Mouse (Mus musculus) limb, embryonic 13.5 days (tissue): ENCODE data around the gene Gm20518. TPM values are rescaled to one million over a fixed set of nuclear protein-coding genes. Genes with fewer than 3 reads are reported as not detected.

Source experiments
- ATAC-seq: fragments of 200-750 bp; cut with Nextera tagmentation; 2 replicates; pipeline ENCODE4 v1.8.0; 2017; ENCODE audit warnings: low read depth, moderate number of reproducible peaks, moderate TSS enrichment; ENCODE audit not compliant: low FRiP score
- H3K27ac ChIP-seq: fragments of 300-500 bp; sonication (generic); 2 replicates; pipeline ENCODE4 v1.5.1; 2015; ENCODE audit warnings: inconsistent platforms, mild to moderate bottlenecking, moderate library complexity
- H3K27me3 ChIP-seq: fragments of 300-500 bp; sonication (generic); 2 replicates; pipeline ENCODE4 v1.6.1; 2015; ENCODE audit warnings: mild to moderate bottlenecking, inconsistent platforms
- H3K36me3 ChIP-seq: fragments of 300-500 bp; sonication (generic); 2 replicates; pipeline ENCODE4 v1.6.1; 2015; ENCODE audit warnings: inconsistent platforms, mild to moderate bottlenecking, moderate library complexity
- H3K4me1 ChIP-seq: fragments of 300-500 bp; sonication (generic); 2 replicates; pipeline ENCODE4 v1.6.1; 2015; ENCODE audit warnings: inconsistent platforms
- H3K4me2 ChIP-seq: fragments of 300-500 bp; sonication (generic); replicated peaks from 2 replicates; pipeline ENCODE4 v1.6.1; 2015; ENCODE audit warnings: inconsistent platforms, mild to moderate bottlenecking, moderate library complexity
- H3K4me3 ChIP-seq: fragments of 300-500 bp; sonication (generic); 2 replicates; pipeline ENCODE4 v1.5.1; 2015; ENCODE audit warnings: moderate library complexity, mild to moderate bottlenecking, inconsistent platforms
- H3K9ac ChIP-seq: fragments of 300-500 bp; sonication (generic); 2 replicates; pipeline ENCODE4 v1.6.1; 2015; ENCODE audit warnings: mild to moderate bottlenecking, inconsistent platforms
- H3K9me3 ChIP-seq: fragments of 300-500 bp; sonication (generic); 2 replicates; pipeline ENCODE4 v1.6.1; 2016; ENCODE audit warnings: inconsistent platforms
- WGBS: fragments of 180-500 bp; shearing (Covaris S2); methylation state at CpG from one replicate; pipeline ENCODE4 v1.1.7; 2015; 5-methylcytosine and 5-hydroxymethylcytosine counted together
- polyA plus RNA-seq: library from polyadenylated mRNA; unstranded; fragments of >200 nt; fragmentation: Nextera tagmentation; extraction: Ambion mirVana; gene quantifications from 2 replicates; pipeline ENCODE4 v1.2.1, GENCODE M21; 2015

Gm20518 gene
- polyA plus RNA-seq, 1 experiment from 2014 or later: 0.53 TPM

DNA sequence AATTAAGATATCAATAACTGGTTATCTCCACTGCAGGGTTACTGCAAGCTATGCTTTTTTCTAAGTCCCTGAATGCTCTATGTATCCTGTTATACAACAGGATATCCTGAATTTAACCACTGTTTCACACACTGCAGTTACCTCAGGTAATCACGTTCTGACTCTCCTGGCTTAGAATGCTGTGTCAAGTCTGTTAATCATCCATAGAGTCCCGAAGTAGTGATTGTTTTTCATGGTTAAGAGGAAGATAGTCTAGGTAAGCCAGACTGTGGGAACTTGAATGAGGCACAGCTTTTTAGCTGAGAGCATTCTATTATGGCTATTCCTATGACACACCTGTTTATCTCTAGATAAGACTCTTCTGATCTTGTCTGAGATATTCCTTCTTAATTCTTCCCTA, 26.2 kb downstream of the Gm20518 start:
- 86% methylated on average over 2 of the region's 2 CpGs for WGBS
- peaks cover 58% of the 10 kb centered on the region for H3K36me3 ChIP-seq

DNA sequence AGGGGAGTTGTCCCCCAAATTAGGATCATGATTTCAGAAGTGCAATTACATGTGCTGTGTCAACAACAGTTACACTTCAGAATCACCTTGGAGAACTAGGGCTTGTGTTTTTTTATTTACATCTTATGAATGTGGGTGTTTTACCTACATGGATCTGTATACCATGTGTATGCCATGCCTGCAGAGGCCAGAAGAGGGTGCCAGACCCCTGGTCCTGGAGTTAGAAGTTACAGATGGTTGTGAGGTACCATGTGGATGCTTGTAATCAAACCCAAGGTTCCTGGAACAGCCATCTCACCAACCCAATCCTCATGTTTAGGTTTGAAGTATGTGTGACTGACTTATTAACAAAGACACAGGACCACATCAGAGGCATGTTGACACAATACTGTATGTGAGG, 32.9 kb downstream of the Gm20518 start:
- Histone ChIP-seq H3K27me3 (no peaks in the 10 kb centered on the region), H3K36me3 (peaks cover 69% of the 10 kb centered on the region), H3K9ac (no peak overlapping the region), H3K27ac (no peak overlapping the region), H3K9me3 (no peaks in the 10 kb centered on the region), H3K4me2 (no peak overlapping the region), H3K4me1 (no peaks in the 10 kb centered on the region), H3K4me3 (no peak overlapping the region)
- no peak for ATAC-seq

More for the DNA sequence above, 26.2 kb downstream of the Gm20518 start:
- Histone ChIP-seq H3K27me3 (no peaks in the 10 kb centered on the region), H3K4me1 (no peaks in the 10 kb centered on the region), H3K4me3 (no peak overlapping the region), H3K27ac (no peak overlapping the region), H3K9me3 (no peaks in the 10 kb centered on the region), H3K9ac (no peak overlapping the region), H3K4me2 (no peak overlapping the region)
- no peak for ATAC-seq

DNA sequence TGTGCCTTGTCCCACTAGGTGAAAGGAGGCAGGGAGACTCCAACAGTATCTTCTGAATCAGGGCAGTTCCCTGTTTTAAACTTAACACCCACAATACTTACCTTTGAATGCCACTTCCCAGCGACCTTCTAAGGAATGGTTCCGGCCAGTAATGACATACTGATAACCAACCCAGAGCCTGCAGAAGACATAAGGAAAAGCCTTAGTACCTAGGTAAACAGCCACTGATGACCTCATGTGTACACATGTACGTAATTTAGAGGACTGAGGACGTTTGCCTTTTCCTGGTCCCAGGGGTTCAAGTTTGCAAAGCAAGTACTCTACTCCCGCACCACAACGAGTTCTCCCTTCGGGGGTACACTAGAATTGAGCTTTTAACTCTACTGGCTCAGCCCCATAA, 34.3 kb downstream of the Gm20518 start:
- 90% methylated on average over 7 of the region's 7 CpGs for WGBS
- H3K9ac ChIP-seq: no peak overlapping the region
- no peaks in the 10 kb centered on the region for H3K4me1 ChIP-seq
- H3K4me2 ChIP-seq: no peak overlapping the region
- ATAC-seq: no peak
- no peaks in the 10 kb centered on the region for H3K9me3 ChIP-seq
- H3K27me3 ChIP-seq: no peaks in the 10 kb centered on the region
- H3K36me3 ChIP-seq: peaks cover 81% of the 10 kb centered on the region
- H3K4me3 ChIP-seq: no peak overlapping the region
- no peak overlapping the region for H3K27ac ChIP-seq

DNA sequence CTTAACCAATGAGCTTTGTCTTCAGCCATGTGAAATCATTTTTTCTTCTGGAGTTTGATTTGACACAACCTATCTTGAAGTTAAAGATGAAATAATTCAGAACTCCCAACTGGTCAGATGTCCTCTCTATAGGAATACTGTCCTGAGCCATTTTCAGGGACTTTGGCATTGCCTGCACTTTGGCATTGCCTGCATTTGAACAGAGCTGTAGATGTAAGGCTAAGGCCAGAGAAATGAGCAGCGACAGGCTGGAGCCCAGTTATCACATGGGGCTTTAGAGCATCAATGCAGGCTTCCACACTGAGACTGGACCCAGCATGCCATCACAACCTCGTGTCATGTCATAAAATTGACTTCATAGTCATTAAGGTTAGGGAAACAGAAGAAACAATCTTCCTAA, 38.2 kb downstream of the Gm20518 start:
- H3K27ac ChIP-seq: no peak overlapping the region
- H3K9ac ChIP-seq: no peak overlapping the region
- no peak overlapping the region for H3K4me2 ChIP-seq
- no peaks in the 10 kb centered on the region for H3K9me3 ChIP-seq
- WGBS: 84% methylated on average over 2 of the region's 2 CpGs
- H3K27me3 ChIP-seq: no peaks in the 10 kb centered on the region
- no peaks in the 10 kb centered on the region for H3K4me1 ChIP-seq
- peaks cover 89% of the 10 kb centered on the region for H3K36me3 ChIP-seq
- H3K4me3 ChIP-seq: no peak overlapping the region
- no peak for ATAC-seq

DNA sequence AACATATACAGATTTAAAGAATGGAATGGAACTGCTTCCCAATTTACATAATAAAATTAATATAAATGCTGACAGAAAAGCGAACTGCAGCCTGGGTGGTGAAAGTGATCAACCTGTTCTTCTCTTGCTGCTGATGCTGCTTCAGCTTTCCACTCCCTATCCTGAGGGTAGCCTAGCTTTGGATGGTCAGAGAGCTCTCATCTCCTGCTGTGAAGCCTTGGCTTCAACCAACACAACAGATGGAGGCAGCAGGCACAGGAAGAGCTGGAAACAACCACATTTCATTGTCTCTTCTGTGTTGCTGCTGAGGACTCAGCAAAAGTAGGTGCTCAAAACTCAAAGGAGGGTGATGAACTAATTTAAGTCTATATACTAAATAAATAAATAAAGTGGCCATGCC, 39.6 kb downstream of the Gm20518 start:
- Histone ChIP-seq H3K9me3 (no peaks in the 10 kb centered on the region), H3K27ac (no peak overlapping the region), H3K4me2 (no peak overlapping the region), H3K27me3 (no peaks in the 10 kb centered on the region), H3K4me1 (no peaks in the 10 kb centered on the region), H3K4me3 (no peak overlapping the region), H3K36me3 (peaks cover 88% of the 10 kb centered on the region), H3K9ac (no peak overlapping the region)
- no peak for ATAC-seq
- 97% methylated on average over 1 of the region's 1 CpGs for WGBS

DNA sequence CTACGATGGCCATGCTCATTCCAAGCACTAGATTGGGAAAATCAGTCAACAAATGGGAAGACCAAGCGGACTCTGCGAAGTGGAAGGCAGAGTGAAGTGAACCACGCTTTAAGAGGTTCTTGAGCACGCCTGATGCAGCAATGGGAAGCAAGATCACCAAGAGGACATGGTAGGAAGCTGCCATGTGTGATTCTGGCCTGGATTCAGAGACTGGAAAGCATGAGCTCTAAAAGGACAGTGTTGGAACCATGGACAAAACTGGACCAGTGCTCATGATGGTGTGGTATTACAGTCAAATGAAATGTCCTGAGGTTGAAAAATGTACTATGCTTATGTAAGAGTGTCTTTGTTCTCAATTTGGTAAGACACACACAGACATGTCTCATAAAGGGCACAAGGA, 40.1 kb downstream of the Gm20518 start:
- no peak for ATAC-seq
- H3K4me3 ChIP-seq: no peak overlapping the region
- H3K27ac ChIP-seq: no peak overlapping the region
- no peaks in the 10 kb centered on the region for H3K27me3 ChIP-seq
- peaks cover 88% of the 10 kb centered on the region for H3K36me3 ChIP-seq
- H3K4me1 ChIP-seq: no peaks in the 10 kb centered on the region
- no peaks in the 10 kb centered on the region for H3K9me3 ChIP-seq
- no peak overlapping the region for H3K4me2 ChIP-seq
- WGBS: 96% methylated on average over 5 of the region's 5 CpGs
- no peak overlapping the region for H3K9ac ChIP-seq

DNA sequence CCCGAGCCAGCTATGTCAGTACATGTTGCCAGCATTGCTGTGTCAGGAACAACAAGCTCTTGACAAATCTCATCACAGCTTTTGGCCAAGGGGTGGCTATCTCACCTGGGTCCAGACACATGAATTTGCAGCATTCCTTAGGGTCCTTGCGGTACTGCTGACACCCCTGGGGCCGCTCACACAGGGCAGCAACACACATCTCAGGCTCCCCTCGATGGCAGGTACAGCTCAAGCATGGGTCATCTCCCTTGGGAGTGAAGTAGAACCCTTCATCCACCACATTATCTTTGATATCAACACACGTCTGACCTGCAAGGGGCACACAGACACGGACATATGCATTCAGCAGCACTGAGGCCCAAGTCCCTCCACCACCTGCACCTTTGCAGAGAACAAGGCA, 42.0 kb downstream of the Gm20518 start:
- Histone ChIP-seq H3K4me1 (no peaks in the 10 kb centered on the region), H3K27ac (no peak overlapping the region), H3K27me3 (no peaks in the 10 kb centered on the region), H3K9me3 (no peaks in the 10 kb centered on the region), H3K9ac (no peak overlapping the region), H3K4me3 (no peak overlapping the region), H3K4me2 (no peak overlapping the region), H3K36me3 (peaks cover 90% of the 10 kb centered on the region)
- WGBS: 87% methylated on average over 6 of the region's 6 CpGs
- ATAC-seq: no peak

DNA sequence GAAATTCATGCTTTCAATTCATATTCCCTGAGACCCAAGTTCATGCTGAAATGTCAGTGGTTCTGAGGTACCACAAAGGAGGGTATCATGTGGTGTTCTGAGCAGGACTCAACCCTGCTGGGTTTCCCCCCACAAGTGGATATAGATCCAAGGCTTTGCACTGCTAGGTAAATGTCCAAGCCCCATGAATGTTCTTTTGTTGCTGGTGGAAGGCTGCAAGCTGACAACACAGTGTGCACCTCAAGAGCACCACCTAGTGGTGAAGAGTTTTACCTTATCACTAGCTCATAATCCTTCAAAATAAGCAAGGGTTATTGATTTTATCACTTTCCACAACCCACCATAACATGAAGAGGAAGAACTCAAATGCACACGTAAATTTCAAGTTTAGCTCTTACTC, 42.5 kb downstream of the Gm20518 start:
- H3K4me3 ChIP-seq: no peak overlapping the region
- no peak for ATAC-seq
- no peak overlapping the region for H3K4me2 ChIP-seq
- no peaks in the 10 kb centered on the region for H3K4me1 ChIP-seq
- H3K27me3 ChIP-seq: no peaks in the 10 kb centered on the region
- H3K9ac ChIP-seq: no peak overlapping the region
- H3K27ac ChIP-seq: no peak overlapping the region
- 22% methylated on average over 1 of the region's 1 CpGs for WGBS
- no peaks in the 10 kb centered on the region for H3K9me3 ChIP-seq
- peaks cover 90% of the 10 kb centered on the region for H3K36me3 ChIP-seq

DNA sequence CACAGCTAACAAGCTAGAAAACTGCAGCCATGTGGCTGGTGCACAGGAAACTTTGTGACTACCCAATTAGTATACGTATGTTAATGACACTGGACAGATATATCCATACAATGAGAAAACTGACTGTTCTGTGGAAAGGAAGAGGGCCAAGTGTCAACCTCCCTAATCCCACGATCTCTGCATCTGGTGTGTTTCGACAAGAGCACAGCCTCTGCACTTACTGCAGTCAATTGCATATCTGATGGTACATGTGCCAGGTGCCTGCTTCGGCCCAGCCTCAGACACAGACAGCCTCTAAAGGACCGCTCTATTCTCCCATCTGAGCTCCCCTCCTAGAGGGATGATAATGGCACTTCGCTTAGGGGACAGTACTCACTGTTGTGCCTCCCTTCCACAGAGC, 43.0 kb downstream of the Gm20518 start:
- no peak for ATAC-seq
- H3K27me3 ChIP-seq: no peaks in the 10 kb centered on the region
- no peak overlapping the region for H3K27ac ChIP-seq
- no peaks in the 10 kb centered on the region for H3K4me1 ChIP-seq
- H3K36me3 ChIP-seq: peaks cover 91% of the 10 kb centered on the region
- H3K4me3 ChIP-seq: no peak overlapping the region
- no peak overlapping the region for H3K4me2 ChIP-seq
- H3K9ac ChIP-seq: no peak overlapping the region
- 98% methylated on average over 6 of the region's 6 CpGs for WGBS
- H3K9me3 ChIP-seq: no peaks in the 10 kb centered on the region

DNA sequence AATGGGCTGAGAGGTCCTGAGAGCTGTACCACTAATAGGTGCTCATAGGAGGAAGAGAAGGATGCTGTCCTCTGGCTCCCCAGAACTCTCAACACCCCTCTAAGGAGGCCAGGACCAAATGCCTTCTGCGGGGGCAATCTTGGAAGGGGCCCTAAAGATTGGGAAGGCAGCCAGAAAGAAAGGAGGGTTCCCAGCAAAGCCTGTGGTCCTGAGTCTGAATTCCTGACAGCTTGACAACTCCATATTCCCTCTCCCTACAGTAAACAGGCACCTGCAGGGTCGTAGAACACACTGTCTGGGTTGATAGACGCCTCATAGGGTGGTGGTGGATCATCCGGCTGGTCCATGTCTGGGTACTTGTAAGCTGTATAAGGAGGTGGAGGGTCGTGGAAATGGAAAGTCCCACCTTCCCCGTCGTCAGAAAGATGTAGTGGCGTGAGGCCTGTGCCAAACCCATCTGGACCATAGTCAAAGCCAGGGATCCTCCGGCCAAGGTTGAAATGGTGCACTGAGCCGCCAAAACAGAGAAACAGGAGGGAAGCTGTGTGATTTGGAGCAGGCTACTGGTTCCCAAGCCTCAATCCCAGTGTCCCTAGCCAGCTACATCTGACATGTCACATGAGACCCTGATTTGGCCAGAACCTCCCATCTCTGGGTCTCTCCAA, 47.6 kb downstream of the Gm20518 start:
- no peaks in the 10 kb centered on the region for H3K4me1 ChIP-seq
- H3K36me3 ChIP-seq: peaks cover 93% of the 10 kb centered on the region
- no peak overlapping the region for H3K9ac ChIP-seq
- H3K4me2 ChIP-seq: no peak overlapping the region
- H3K4me3 ChIP-seq: no peak overlapping the region
- no peaks in the 10 kb centered on the region for H3K9me3 ChIP-seq
- H3K27me3 ChIP-seq: no peaks in the 10 kb centered on the region
- WGBS: 92% methylated on average over 10 of the region's 10 CpGs
- no peak for ATAC-seq
- H3K27ac ChIP-seq: no peak overlapping the region

DNA sequence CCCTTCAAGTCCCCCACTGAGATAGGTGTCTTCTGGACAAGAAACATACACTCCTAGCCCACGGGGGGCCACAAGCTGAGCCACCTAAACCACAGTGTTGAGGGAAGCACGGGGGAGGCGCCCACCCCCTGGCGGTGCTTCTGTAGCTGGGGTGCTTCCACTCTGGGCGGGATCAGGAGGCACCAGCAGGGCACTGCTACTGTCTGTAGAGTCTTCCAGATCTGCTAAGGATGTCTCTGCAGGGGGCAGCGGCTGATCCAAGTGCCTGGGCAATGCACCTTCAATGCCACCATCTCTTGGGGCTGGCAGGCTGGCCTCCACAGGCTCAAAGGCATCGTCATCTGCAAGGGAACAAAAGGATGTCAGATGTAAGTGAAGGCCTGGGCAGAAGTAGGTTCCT, 49.0 kb downstream of the Gm20518 start:
- no peak overlapping the region for H3K4me2 ChIP-seq
- H3K9me3 ChIP-seq: no peaks in the 10 kb centered on the region
- H3K27ac ChIP-seq: no peak overlapping the region
- no peak overlapping the region for H3K4me3 ChIP-seq
- no peaks in the 10 kb centered on the region for H3K4me1 ChIP-seq
- 93% methylated on average over 7 of the region's 7 CpGs for WGBS
- peaks cover 7% of the 10 kb centered on the region for H3K27me3 ChIP-seq
- no peak for ATAC-seq
- H3K36me3 ChIP-seq: peaks cover 87% of the 10 kb centered on the region
- no peak overlapping the region for H3K9ac ChIP-seq

DNA sequence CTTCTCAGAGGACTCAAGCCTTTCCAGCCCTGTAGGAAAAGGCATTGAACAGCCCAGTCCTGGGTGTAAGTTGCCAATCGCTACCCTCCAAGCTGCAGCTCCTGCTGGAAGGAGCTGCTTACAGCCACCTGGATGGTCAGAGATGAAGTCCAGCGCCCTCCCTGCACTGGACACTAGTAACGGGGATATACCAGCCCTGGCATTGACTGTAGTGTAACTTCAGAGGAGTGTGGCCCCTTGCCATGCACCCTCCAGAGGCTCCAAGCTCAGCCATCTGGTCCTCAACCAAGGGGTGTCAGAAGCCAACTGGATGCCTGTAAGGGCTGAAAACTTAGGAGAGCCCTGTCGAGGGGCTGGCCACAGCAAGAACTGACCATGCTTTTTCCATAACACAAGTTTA, 51.5 kb downstream of the Gm20518 start:
- 82% methylated on average over 4 of the region's 4 CpGs for WGBS
- no peak overlapping the region for H3K27ac ChIP-seq
- no peaks in the 10 kb centered on the region for H3K9me3 ChIP-seq
- ATAC-seq: no peak
- H3K4me2 ChIP-seq: no peak overlapping the region
- peaks cover 63% of the 10 kb centered on the region for H3K36me3 ChIP-seq
- H3K27me3 ChIP-seq: peaks cover 32% of the 10 kb centered on the region
- H3K4me3 ChIP-seq: no peak overlapping the region
- H3K9ac ChIP-seq: no peak overlapping the region
- H3K4me1 ChIP-seq: 0 out of 2 replicates have a peak, but pooled peaks cover 2% of the 10 kb centered on the region

DNA sequence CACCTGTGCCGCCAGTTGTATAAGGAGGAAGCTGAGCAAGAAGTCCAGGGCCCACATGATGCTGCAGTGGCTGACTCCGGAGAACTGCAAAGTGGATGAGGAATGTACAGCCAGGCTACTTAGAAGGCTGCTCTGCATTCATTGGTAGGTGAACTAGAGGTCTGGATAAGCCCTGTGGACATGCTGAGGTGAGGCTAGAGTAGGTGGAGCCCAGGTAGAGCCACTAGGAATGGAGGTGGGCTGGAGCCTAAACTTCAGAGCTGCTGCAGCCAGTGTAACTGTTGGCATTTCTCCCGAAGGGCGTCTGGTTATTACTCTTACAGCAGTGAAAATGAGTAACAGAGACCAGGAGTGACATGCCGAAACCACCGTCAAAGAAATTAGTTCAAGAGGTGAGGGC, 53.4 kb downstream of the Gm20518 start, which contains the start of gene Car15:
TSS of gene Car15 (minus strand) at position 314 of the 400 bp plus-strand sequence.
- Histone ChIP-seq H3K4me1 (peaks cover 11% of the 10 kb centered on the region), H3K9ac (no peak within 1 kb of the TSS; the same call in 1 of the 2 replicates), H3K9me3 (no peaks in the 10 kb centered on the region), H3K27me3 (peaks cover 51% of the 10 kb centered on the region), H3K4me2 (no peak within 1 kb of the TSS), H3K4me3 (no peak within 1 kb of the TSS), H3K36me3 (peaks cover 43% of the 10 kb centered on the region), H3K27ac (0 out of 2 replicates have a peak within 1 kb of the TSS, but pooled peaks have one; percentile 4)
- ATAC-seq: no peak
- whole genome bisulfite sequencing: 70% methylated on average over 6 of the region's 6 CpGs
